Mouse (Mus musculus): ENCODE results near the gene Pdyn. TPM values are rescaled to one million over a fixed set of nuclear protein-coding genes. Genes with fewer than 3 reads are reported as not detected.

The Pdyn gene
- polyA plus RNA-seq (2015; fragmentation: Nextera tagmentation; extraction: Ambion mirVana), result 0.19 and 0.87 TPM in 2 replicates

GRCm38 (mm10) chr2:129699484-129700158, at the start of gene Pdyn:
Pdyn (minus strand) TSS chr2:129699844.
- no peaks in the 10 kb centered on the region for H3K36me3 ChIP-seq
- H3K27me3 ChIP-seq, result peaks cover 54% of the 10 kb centered on the region
- H3K4me3 ChIP-seq (replicated peaks), result peak within 1 kb of the TSS; percentile 16
- peaks cover 11% of the 10 kb centered on the region for H3K4me1 ChIP-seq
- WGBS, result 6% methylated on average over 20 of the region's 20 CpGs
- no peak within 1 kb of the TSS for H3K9ac ChIP-seq
- H3K4me2 ChIP-seq, result peak within 1 kb of the TSS; percentile 50
- no peak within 1 kb of the TSS for H3K27ac ChIP-seq
- H3K9me3 ChIP-seq (replicated peaks), result no peaks in the 10 kb centered on the region
- no peak for ATAC-seq (replicated peaks; ENCODE audit: low FRiP score)

GRCm38 (mm10) chr2:129742016-129742415, 42.4 kb upstream of the Pdyn start:
- Histone ChIP-seq H3K4me1 (no peaks in the 10 kb centered on the region), H3K27ac (no peak overlapping the region), H3K4me3 (replicated peaks) (no peak overlapping the region), H3K9ac (no peak overlapping the region), H3K27me3 (no peaks in the 10 kb centered on the region), H3K9me3 (replicated peaks) (no peaks in the 10 kb centered on the region), H3K36me3 (no peaks in the 10 kb centered on the region), H3K4me2 (no peak overlapping the region)
- ATAC-seq (replicated peaks; ENCODE audit: low FRiP score), result no peak
- WGBS, result 90% methylated on average over 7 of the region's 7 CpGs

GRCm38 (mm10) chr2:129740515-129740914, 40.9 kb upstream of the Pdyn start:
- 81% methylated on average over 3 of the region's 3 CpGs for WGBS
- Histone ChIP-seq H3K27ac (no peak overlapping the region), H3K9me3 (replicated peaks) (no peaks in the 10 kb centered on the region), H3K4me1 (no peaks in the 10 kb centered on the region), H3K27me3 (no peaks in the 10 kb centered on the region), H3K4me3 (replicated peaks) (no peak overlapping the region), H3K9ac (no peak overlapping the region), H3K36me3 (no peaks in the 10 kb centered on the region), H3K4me2 (no peak overlapping the region)
- ATAC-seq (replicated peaks; ENCODE audit: low FRiP score), result no peak

GRCm38 (mm10) chr2:129734031-129734430, 34.4 kb upstream of the Pdyn start:
- 77% methylated on average over 8 of the region's 8 CpGs for WGBS
- no peak for ATAC-seq (replicated peaks; ENCODE audit: low FRiP score)

GRCm38 (mm10) chr2:129729681-129730080, 30.0 kb upstream of the Pdyn start:
- no peak for ATAC-seq (replicated peaks; ENCODE audit: low FRiP score)
- H3K4me2 ChIP-seq, result no peak overlapping the region
- no peaks in the 10 kb centered on the region for H3K27me3 ChIP-seq
- 80% methylated on average over 1 of the region's 1 CpGs for WGBS
- H3K4me1 ChIP-seq, result no peaks in the 10 kb centered on the region
- no peaks in the 10 kb centered on the region for H3K36me3 ChIP-seq
- no peak overlapping the region for H3K27ac ChIP-seq
- H3K4me3 ChIP-seq (replicated peaks), result no peak overlapping the region
- H3K9me3 ChIP-seq (replicated peaks), result no peaks in the 10 kb centered on the region
- H3K9ac ChIP-seq, result no peak overlapping the region

More at GRCm38 (mm10) chr2:129734031-129734430, 34.4 kb upstream of the Pdyn start:
- Histone ChIP-seq H3K4me3 (replicated peaks) (no peak overlapping the region), H3K4me2 (no peak overlapping the region), H3K27ac (no peak overlapping the region), H3K4me1 (no peaks in the 10 kb centered on the region), H3K27me3 (no peaks in the 10 kb centered on the region), H3K9ac (no peak overlapping the region), H3K9me3 (replicated peaks) (no peaks in the 10 kb centered on the region), H3K36me3 (no peaks in the 10 kb centered on the region)

GRCm38 (mm10) chr2:129715671-129716070, 16.0 kb upstream of the Pdyn start:
- H3K4me2 ChIP-seq, result no peak overlapping the region
- no peaks in the 10 kb centered on the region for H3K9me3 ChIP-seq (replicated peaks)
- ATAC-seq (replicated peaks; ENCODE audit: low FRiP score), result no peak
- WGBS, result 17% methylated on average over 10 of the region's 10 CpGs
- no peak overlapping the region for H3K4me3 ChIP-seq (replicated peaks)
- H3K4me1 ChIP-seq, result no peaks in the 10 kb centered on the region
- H3K27ac ChIP-seq, result no peak overlapping the region
- H3K27me3 ChIP-seq, result no peaks in the 10 kb centered on the region
- H3K9ac ChIP-seq, result no peak overlapping the region
- H3K36me3 ChIP-seq, result no peaks in the 10 kb centered on the region

GRCm38 (mm10) chr2:129713026-129713544, 13.4 kb upstream of the Pdyn start:
- Histone ChIP-seq H3K27me3 (no peaks in the 10 kb centered on the region), H3K9ac (no peak overlapping the region), H3K9me3 (replicated peaks) (no peaks in the 10 kb centered on the region), H3K36me3 (no peaks in the 10 kb centered on the region), H3K4me3 (replicated peaks) (no peak overlapping the region), H3K27ac (no peak overlapping the region), H3K4me1 (no peaks in the 10 kb centered on the region), H3K4me2 (no peak overlapping the region)
- ATAC-seq (replicated peaks; ENCODE audit: low FRiP score), result no peak
- WGBS, result 71% methylated on average over 5 of the region's 5 CpGs

- Histone ChIP-seq H3K27me3 (peaks cover 44% of the 10 kb centered on the region), H3K4me3 (replicated peaks) (no peak overlapping the region), H3K9ac (no peak overlapping the region), H3K9me3 (replicated peaks) (no peaks in the 10 kb centered on the region), H3K36me3 (no peaks in the 10 kb centered on the region), H3K4me2 (no peak overlapping the region), H3K27ac (no peak overlapping the region), H3K4me1 (peaks cover 11% of the 10 kb centered on the region)
- WGBS, result 10% methylated on average over 4 of the region's 4 CpGs
- no peak for ATAC-seq (replicated peaks; ENCODE audit: low FRiP score)
Observed at GRCm38 (mm10) chr2:129696059-129696458, 3.6 kb downstream of the Pdyn start.

- 75% methylated on average over 6 of the region's 6 CpGs for WGBS
- Histone ChIP-seq H3K9ac (no peak overlapping the region), H3K27ac (no peak overlapping the region), H3K4me3 (replicated peaks) (no peak overlapping the region), H3K9me3 (replicated peaks) (no peaks in the 10 kb centered on the region), H3K4me1 (peaks cover 2% of the 10 kb centered on the region), H3K4me2 (no peak overlapping the region), H3K27me3 (peaks cover 26% of the 10 kb centered on the region), H3K36me3 (no peaks in the 10 kb centered on the region)
- ATAC-seq (replicated peaks; ENCODE audit: low FRiP score), result no peak
Observed at GRCm38 (mm10) chr2:129694303-129694702, 5.3 kb downstream of the Pdyn start.

GRCm38 (mm10) chr2:129692694-129693093, 7.0 kb downstream of the Pdyn start:
- H3K36me3 ChIP-seq, result no peaks in the 10 kb centered on the region
- H3K4me1 ChIP-seq, result no peaks in the 10 kb centered on the region
- no peak overlapping the region for H3K4me2 ChIP-seq
- no peak overlapping the region for H3K4me3 ChIP-seq (replicated peaks)
- H3K27me3 ChIP-seq, result peaks cover 13% of the 10 kb centered on the region; the same call in 1 of the 2 replicates
- no peak for ATAC-seq (replicated peaks; ENCODE audit: low FRiP score)
- 81% methylated on average over 8 of the region's 8 CpGs for WGBS
- no peak overlapping the region for H3K27ac ChIP-seq
- no peaks in the 10 kb centered on the region for H3K9me3 ChIP-seq (replicated peaks)
- H3K9ac ChIP-seq, result no peak overlapping the region

GRCm38 (mm10) chr2:129689694-129690093, 9.9 kb downstream of the Pdyn start:
- no peak overlapping the region for H3K27ac ChIP-seq
- ATAC-seq (replicated peaks; ENCODE audit: low FRiP score), result no peak

GRCm38 (mm10) chr2:129688036-129688625, 11.5 kb downstream of the Pdyn start:
- H3K4me2 ChIP-seq, result no peak overlapping the region
- no peaks in the 10 kb centered on the region for H3K4me1 ChIP-seq
- H3K27ac ChIP-seq, result no peak overlapping the region
- no peak overlapping the region for H3K4me3 ChIP-seq (replicated peaks)
- no peak overlapping the region for H3K9ac ChIP-seq
- ATAC-seq (replicated peaks; ENCODE audit: low FRiP score), result no peak
- H3K27me3 ChIP-seq, result no peaks in the 10 kb centered on the region
- H3K36me3 ChIP-seq, result no peaks in the 10 kb centered on the region
- WGBS, result 92% methylated on average over 28 of the region's 28 CpGs
- no peaks in the 10 kb centered on the region for H3K9me3 ChIP-seq (replicated peaks)

More at GRCm38 (mm10) chr2:129689694-129690093, 9.9 kb downstream of the Pdyn start:
- no peaks in the 10 kb centered on the region for H3K36me3 ChIP-seq
- no peaks in the 10 kb centered on the region for H3K27me3 ChIP-seq
- H3K9ac ChIP-seq, result no peak overlapping the region
- no peak overlapping the region for H3K4me2 ChIP-seq
- no peak overlapping the region for H3K4me3 ChIP-seq (replicated peaks)
- no peaks in the 10 kb centered on the region for H3K4me1 ChIP-seq
- WGBS, result 76% methylated on average over 7 of the region's 7 CpGs
- H3K9me3 ChIP-seq (replicated peaks), result no peaks in the 10 kb centered on the region
